Mouse (Mus musculus) kidney, adult 2 months (tissue): ENCODE results near the gene Hoxc12. TPM values are rescaled to one million over a fixed set of nuclear protein-coding genes. Genes with fewer than 3 reads are reported as not detected.

Experiments
- DNase-seq: peaks from one replicate; pipeline ENCODE4 v3.0.0; 2021
- H3K27ac ChIP-seq: fragments of 200-500 bp; 2 replicates; pipeline ENCODE4 v1.5.1; 2012; ENCODE audit warnings: low read depth, low read length, control low read depth, inconsistent platforms; ENCODE audit not compliant: insufficient read depth
- H3K27me3 ChIP-seq: fragments of 200-500 bp; replicated peaks from 2 replicates; pipeline ENCODE4 v1.6.1; 2012; ENCODE audit warnings: mild to moderate bottlenecking, moderate library complexity, low read length, inconsistent platforms; ENCODE audit not compliant: control insufficient read depth, insufficient read depth
- H3K36me3 ChIP-seq: fragments of 200-500 bp; 2 replicates; pipeline ENCODE4 v1.6.1; 2012; ENCODE audit warnings: mild to moderate bottlenecking, moderate library complexity, low read length, inconsistent platforms; ENCODE audit not compliant: control insufficient read depth, insufficient read depth
- H3K4me1 ChIP-seq: fragments of 200-500 bp; 2 replicates; pipeline ENCODE4 v1.6.1; 2011; ENCODE audit warnings: low read length; ENCODE audit not compliant: control insufficient read depth, insufficient read depth
- H3K4me3 ChIP-seq: fragments of 200-500 bp; 2 replicates; pipeline ENCODE4 v1.5.1; 2011; ENCODE audit warnings: mild to moderate bottlenecking, low read depth, low read length, control low read depth; ENCODE audit not compliant: insufficient read depth
- CTCF ChIP-seq: fragments of 200-500 bp; conservative IDR thresholded peaks from 2 replicates; pipeline ENCODE4 v1.5.1; 2011; ENCODE audit warnings: low read depth, mild to moderate bottlenecking, control low read depth, low read length, moderate library complexity, mixed read lengths; ENCODE audit not compliant: insufficient read depth, insufficient read length
- POLR2A ChIP-seq: fragments of 200-500 bp; IDR thresholded peaks from one replicate; pipeline ENCODE4 v1.6.1; 2011; ENCODE audit warnings: low read depth, low read length, control low read depth
- WGBS: fragments of 180-500 bp; shearing (Covaris S2); methylation state at CpG from one replicate; pipeline ENCODE4 v1.1.7; 2018; 5-methylcytosine and 5-hydroxymethylcytosine counted together
- polyA plus RNA-seq: library from polyadenylated mRNA; depleted of rRNA; stranded (reverse); fragments of >200 nt; gene quantifications from 2 replicates; pipeline ENCODE4 v1.2.3, GENCODE M21; 2012

The Hoxc12 gene
- polyA plus RNA-seq, 1 experiment = not detected

DNA sequence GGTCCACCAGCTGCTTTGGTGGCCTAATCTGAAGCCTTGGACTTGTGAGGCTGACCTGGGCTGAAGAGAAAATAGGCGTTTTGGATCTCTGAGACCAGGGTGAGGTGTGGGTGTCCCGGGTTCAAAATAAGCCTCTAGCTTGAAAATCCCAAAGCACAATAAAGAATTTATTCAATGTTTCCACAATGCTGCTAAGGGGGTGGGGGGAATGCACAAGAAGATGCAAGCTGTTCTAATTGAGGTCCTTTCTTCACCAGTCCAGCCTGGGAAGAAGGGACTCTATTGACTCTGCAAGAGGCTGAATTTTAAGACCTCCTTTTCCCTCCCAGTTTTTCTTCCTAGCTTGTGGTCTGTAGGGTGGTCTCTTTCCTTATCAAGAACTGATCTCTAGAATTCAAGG, 14.3 kb downstream of the Hoxc12 start:
- no peak for DNase-seq
- TF ChIP-seq CTCF (no peak), POLR2A (no peak)
- Histone ChIP-seq H3K27ac (no peak overlapping the region), H3K27me3 (peaks cover 10% of the 10 kb centered on the region), H3K4me3 (no peak overlapping the region), H3K4me1 (no peaks in the 10 kb centered on the region), H3K36me3 (no peaks in the 10 kb centered on the region)
- WGBS = 45% methylated on average over 2 of the region's 2 CpGs

- peaks cover 12% of the 10 kb centered on the region for H3K27me3 ChIP-seq
- H3K4me1 ChIP-seq = no peaks in the 10 kb centered on the region
- no peaks in the 10 kb centered on the region for H3K36me3 ChIP-seq
- TF ChIP-seq CTCF (no peak), POLR2A (no peak)
- no peak for DNase-seq
- WGBS = 65% methylated on average over 6 of the region's 6 CpGs
- H3K27ac ChIP-seq = no peak overlapping the region
- no peak overlapping the region for H3K4me3 ChIP-seq
Observed at GRCm38 (mm10) chr15:102953561-102953960, 17.0 kb downstream of the Hoxc12 start.

GRCm38 (mm10) chr15:102954192-102955006, 17.8 kb downstream of the Hoxc12 start, which contains the start of gene Hoxc11:
Gene Hoxc11 (plus strand): TSS chr15:102954427.
- Histone ChIP-seq H3K4me1 (no peaks in the 10 kb centered on the region), H3K4me3 (peak within 1 kb of the TSS; percentile 48), H3K27me3 (peaks cover 11% of the 10 kb centered on the region), H3K27ac (no peak within 1 kb of the TSS), H3K36me3 (no peaks in the 10 kb centered on the region)
- TF ChIP-seq CTCF = no peak
- TF ChIP-seq POLR2A = no peak
- peak; percentile 38 for DNase-seq
- 6% methylated on average over 57 of the region's 57 CpGs for WGBS

- Histone ChIP-seq H3K27ac (no peak overlapping the region), H3K27me3 (peaks cover 11% of the 10 kb centered on the region), H3K4me3 (peak overlapping the region; percentile 48; the same call in 1 of the 2 replicates), H3K4me1 (no peaks in the 10 kb centered on the region), H3K36me3 (no peaks in the 10 kb centered on the region)
- peak; percentile 25 for DNase-seq
- TF ChIP-seq CTCF (no peak), POLR2A (no peak)
- WGBS = 2% methylated on average over 28 of the region's 28 CpGs
Observed at GRCm38 (mm10) chr15:102955007-102955382, 18.4 kb downstream of the Hoxc12 start.

- Histone ChIP-seq H3K27ac (peak overlapping the region; percentile 76), H3K36me3 (no peaks in the 10 kb centered on the region), H3K4me3 (peak overlapping the region; percentile 61), H3K4me1 (no peaks in the 10 kb centered on the region), H3K27me3 (peaks cover 11% of the 10 kb centered on the region)
- peak; percentile 38 for DNase-seq
- 22% methylated on average over 40 of the region's 40 CpGs for WGBS
- no peak for TF ChIP-seq CTCF
Observed at GRCm38 (mm10) chr15:102955833-102956640, 19.5 kb downstream of the Hoxc12 start.

DNA sequence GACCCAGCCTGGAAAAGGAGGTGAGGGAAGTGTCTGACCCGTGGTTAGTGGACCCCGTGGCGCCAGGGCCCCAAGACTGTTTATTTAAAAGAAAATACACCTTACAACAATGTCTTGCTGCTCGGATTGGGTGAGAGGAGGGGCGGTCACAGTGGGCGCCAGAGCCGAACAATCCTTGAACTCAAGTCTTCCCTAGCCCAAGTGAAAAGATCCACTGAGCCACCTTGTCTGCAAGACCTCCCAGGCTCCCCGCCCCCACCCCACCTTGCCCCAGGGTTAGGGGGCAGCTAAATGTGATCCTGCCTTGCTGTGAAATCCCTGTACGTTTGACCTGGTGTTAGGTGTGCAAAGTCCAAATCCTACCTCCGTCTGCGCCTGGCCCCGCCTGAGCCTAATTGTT, 20.3 kb downstream of the Hoxc12 start:
- peaks cover 11% of the 10 kb centered on the region for H3K27me3 ChIP-seq
- TF ChIP-seq CTCF (no peak), POLR2A (no peak)
- WGBS = 37% methylated on average over 12 of the region's 12 CpGs
- H3K36me3 ChIP-seq = no peaks in the 10 kb centered on the region
- H3K4me3 ChIP-seq = no peak overlapping the region
- no peaks in the 10 kb centered on the region; the same call in 1 of the 2 replicates for H3K4me1 ChIP-seq
- no peak overlapping the region for H3K27ac ChIP-seq
- DNase-seq = peak; percentile 33
